Mouse (Mus musculus) midbrain, embryonic 16.5 days (tissue): Measurements from ENCODE around the gene Zfp618. TPM values are rescaled to one million over a fixed set of nuclear protein-coding genes. Genes with fewer than 3 reads are reported as not detected.
A peak's percentile ranks its signal among the peaks of the same experiment; 100 is the strongest.

Experiments used
- ATAC-seq: fragments of 200-750 bp; cut with Nextera tagmentation; 2 replicates; pipeline ENCODE4 v1.8.0; 2017; ENCODE audit warnings: moderate TSS enrichment
- H3K27ac ChIP-seq: fragments of 300-500 bp; sonication (generic); 2 replicates; pipeline ENCODE4 v1.5.1; 2014; ENCODE audit warnings: mild to moderate bottlenecking, low read length, mixed read lengths
- H3K27me3 ChIP-seq: fragments of 300-500 bp; sonication (generic); 2 replicates; pipeline ENCODE4 v1.6.1; 2014; ENCODE audit warnings: low read depth, low read length, mixed read lengths; ENCODE audit not compliant: control insufficient read depth, insufficient read depth
- H3K36me3 ChIP-seq: fragments of 300-500 bp; sonication (generic); 2 replicates; pipeline ENCODE4 v1.6.1; 2014; ENCODE audit warnings: mild to moderate bottlenecking, low read length, moderate library complexity, mixed read lengths; ENCODE audit not compliant: control insufficient read depth, insufficient read depth
- H3K4me1 ChIP-seq: fragments of 300-500 bp; sonication (generic); 2 replicates; pipeline ENCODE4 v1.6.1; 2014; ENCODE audit warnings: mild to moderate bottlenecking, low read length, mixed read lengths; ENCODE audit not compliant: control insufficient read depth, insufficient read depth
- H3K4me2 ChIP-seq: fragments of 300-500 bp; sonication (generic); 2 replicates; pipeline ENCODE4 v1.6.1; 2014; ENCODE audit warnings: mild to moderate bottlenecking, low read length, mixed read lengths
- H3K4me3 ChIP-seq: fragments of 300-500 bp; sonication (generic); 2 replicates; pipeline ENCODE4 v1.5.1; 2014; ENCODE audit warnings: low read depth, mild to moderate bottlenecking, low read length, moderate library complexity, mixed read lengths
- H3K9ac ChIP-seq: fragments of 300-500 bp; sonication (generic); 2 replicates; pipeline ENCODE4 v1.6.1; 2014; ENCODE audit warnings: low read depth, low read length, mixed read lengths
- H3K9me3 ChIP-seq: fragments of 300-500 bp; sonication (generic); replicated peaks from 2 replicates; pipeline ENCODE4 v1.6.1; 2014; ENCODE audit warnings: mild to moderate bottlenecking, low read length, mixed read lengths; ENCODE audit not compliant: control insufficient read depth, poor library complexity, severe bottlenecking
- WGBS: fragments of 180-500 bp; shearing (Covaris S2); extraction: QIAGEN DNeasy Blood & Tissue Kit; methylation state at CpG from one replicate; pipeline ENCODE4 v1.1.7; 2014; 5-methylcytosine and 5-hydroxymethylcytosine counted together
- polyA plus RNA-seq: library from polyadenylated mRNA; unstranded; fragments of >200 nt; fragmentation: Nextera tagmentation; extraction: Ambion mirVana; gene quantifications from 2 replicates; pipeline ENCODE4 v1.2.1, GENCODE M21; 2015

The Zfp618 gene
- polyA plus RNA-seq, 1 experiment from 2014 or later, result 29.6 TPM

DNA sequence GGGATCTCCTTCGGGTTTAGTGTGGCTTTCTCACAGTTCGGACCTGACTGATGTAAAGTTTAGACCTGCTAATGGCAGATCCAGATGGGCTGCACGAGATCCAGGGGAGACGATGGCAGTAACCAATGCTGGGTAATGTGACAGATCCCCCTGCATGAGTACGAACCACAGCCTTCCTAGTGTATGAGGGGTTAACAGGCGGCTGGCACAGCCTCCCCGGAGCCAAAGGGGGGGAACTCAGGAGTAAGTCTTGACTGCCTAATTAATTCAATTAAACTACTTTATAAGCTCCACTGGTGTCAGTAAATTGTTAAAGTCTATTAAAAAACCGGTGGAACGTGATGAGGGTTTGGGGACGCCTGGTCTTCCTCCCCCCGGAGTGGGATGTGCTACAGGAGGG is 39.1 kb downstream of the Zfp618 start:
- Histone ChIP-seq H3K36me3 (no peaks in the 10 kb centered on the region), H3K4me1 (peaks cover 7% of the 10 kb centered on the region), H3K27ac (no peak overlapping the region), H3K4me2 (no peak overlapping the region), H3K4me3 (no peak overlapping the region), H3K27me3 (no peaks in the 10 kb centered on the region), H3K9ac (no peak overlapping the region), H3K9me3 (no peaks in the 10 kb centered on the region)
- no peak for ATAC-seq
- WGBS, result 74% methylated on average over 11 of the region's 11 CpGs

DNA sequence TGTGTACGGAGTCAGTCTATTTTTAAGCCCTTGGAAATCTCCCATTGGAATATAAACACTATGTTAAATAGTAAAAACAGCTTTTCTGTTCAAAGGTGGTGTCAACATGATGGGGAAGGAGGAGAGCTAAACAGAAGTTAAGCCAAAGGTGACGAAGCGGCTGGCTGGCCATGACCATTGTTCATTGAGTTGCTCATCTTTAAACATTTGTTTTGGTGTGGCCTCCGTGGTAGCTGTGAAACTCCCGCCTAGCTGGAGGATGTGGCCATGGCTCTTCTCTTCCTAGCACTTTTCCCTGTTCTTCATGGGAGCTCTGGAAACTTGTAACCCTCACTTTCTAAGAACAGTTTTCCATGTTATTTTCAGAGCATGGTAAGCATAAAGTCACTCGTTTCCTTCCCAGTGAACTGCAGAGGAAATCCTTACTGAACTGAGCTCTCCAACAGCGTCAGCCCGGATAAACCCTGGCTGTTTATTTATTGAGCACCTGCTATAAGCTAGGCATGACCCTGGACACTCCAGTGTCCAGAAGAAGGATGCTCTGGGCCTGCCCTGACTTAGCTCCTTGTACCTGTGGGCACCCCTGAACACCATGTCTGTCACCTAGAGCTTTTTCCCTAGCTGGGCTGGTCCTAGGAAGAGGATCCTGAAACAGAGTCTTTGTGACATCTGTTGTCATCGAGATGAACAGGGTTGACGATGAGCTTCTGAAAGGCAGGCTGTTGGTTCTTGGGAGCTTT is 40.2 kb downstream of the Zfp618 start:
- Histone ChIP-seq H3K4me2 (no peak overlapping the region), H3K4me1 (peaks cover 6% of the 10 kb centered on the region), H3K27me3 (no peaks in the 10 kb centered on the region), H3K27ac (no peak overlapping the region), H3K9ac (no peak overlapping the region), H3K36me3 (no peaks in the 10 kb centered on the region), H3K4me3 (no peak overlapping the region), H3K9me3 (no peaks in the 10 kb centered on the region)
- 82% methylated on average over 10 of the region's 10 CpGs for WGBS
- no peak for ATAC-seq

- no peaks in the 10 kb centered on the region for H3K27me3 ChIP-seq
- no peaks in the 10 kb centered on the region for H3K9me3 ChIP-seq
- ATAC-seq, result no peak
- H3K27ac ChIP-seq, result no peak overlapping the region
- 85% methylated on average over 7 of the region's 7 CpGs for WGBS
- H3K4me2 ChIP-seq, result no peak overlapping the region
- no peak overlapping the region for H3K9ac ChIP-seq
- H3K4me1 ChIP-seq, result peaks cover 5% of the 10 kb centered on the region
- H3K36me3 ChIP-seq, result no peaks in the 10 kb centered on the region
- no peak overlapping the region for H3K4me3 ChIP-seq
Measured at GRCm38 (mm10) chr4:63006198-63007155, 41.1 kb downstream of the Zfp618 start.

GRCm38 (mm10) chr4:63008206-63008605 is 42.8 kb downstream of the Zfp618 start:
- WGBS, result 85% methylated on average over 9 of the region's 9 CpGs
- ATAC-seq, result no peak
- H3K4me3 ChIP-seq, result no peak overlapping the region
- no peak overlapping the region for H3K27ac ChIP-seq
- peaks cover 5% of the 10 kb centered on the region for H3K4me1 ChIP-seq
- no peaks in the 10 kb centered on the region for H3K36me3 ChIP-seq
- H3K4me2 ChIP-seq, result no peak overlapping the region
- H3K9ac ChIP-seq, result no peak overlapping the region
- H3K27me3 ChIP-seq, result no peaks in the 10 kb centered on the region
- no peaks in the 10 kb centered on the region for H3K9me3 ChIP-seq

DNA sequence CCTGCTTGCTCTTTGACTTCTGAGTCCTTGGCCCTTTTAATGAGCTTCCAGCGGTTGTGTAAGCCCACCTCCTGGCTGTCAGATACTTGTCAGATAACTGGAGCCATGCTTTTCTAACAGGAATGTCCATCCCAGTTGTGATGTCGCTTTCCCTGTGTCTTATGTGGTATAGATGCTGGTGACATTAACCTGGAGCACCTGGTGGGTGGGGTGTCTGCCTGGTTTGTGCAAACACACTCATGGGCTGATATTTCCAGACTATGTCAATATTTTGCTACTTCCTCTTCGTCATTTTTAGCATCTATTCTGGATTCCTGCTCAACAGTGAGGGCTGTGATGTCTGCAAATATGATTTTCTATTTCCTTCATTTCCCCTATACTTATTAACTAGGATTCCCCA is 43.4 kb downstream of the Zfp618 start:
- Histone ChIP-seq H3K4me3 (no peak overlapping the region), H3K4me2 (no peak overlapping the region), H3K9me3 (no peaks in the 10 kb centered on the region; the same call in 1 of the 2 replicates), H3K9ac (no peak overlapping the region), H3K4me1 (peaks cover 5% of the 10 kb centered on the region), H3K36me3 (no peaks in the 10 kb centered on the region), H3K27me3 (no peaks in the 10 kb centered on the region), H3K27ac (no peak overlapping the region)
- WGBS, result 84% methylated on average over 3 of the region's 3 CpGs
- no peak for ATAC-seq

DNA sequence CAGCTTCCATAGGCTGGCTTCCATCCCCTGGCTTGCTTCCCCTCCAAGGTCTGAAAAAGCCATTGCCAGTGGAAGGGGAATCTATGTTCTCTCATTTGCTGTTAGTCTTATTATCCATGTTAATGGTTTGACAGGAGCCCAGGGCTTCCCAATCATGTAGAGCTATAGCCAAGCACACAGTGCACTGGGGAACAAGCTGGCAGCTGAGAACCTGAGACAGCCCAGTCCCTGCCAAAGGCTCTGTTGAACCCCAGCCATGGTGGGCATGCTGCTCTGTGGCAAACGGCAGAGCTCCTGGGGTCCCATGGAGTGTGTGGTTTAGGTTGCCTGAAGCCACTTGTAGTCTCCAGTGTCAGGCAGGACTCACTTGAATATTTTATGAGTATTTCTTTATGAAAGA is 44.4 kb downstream of the Zfp618 start:
- peaks cover 4% of the 10 kb centered on the region; the same call in 1 of the 2 replicates for H3K9me3 ChIP-seq
- H3K4me1 ChIP-seq, result peaks cover 5% of the 10 kb centered on the region
- 56% methylated on average over 1 of the region's 1 CpGs for WGBS
- no peak overlapping the region for H3K4me2 ChIP-seq
- H3K36me3 ChIP-seq, result no peaks in the 10 kb centered on the region
- no peak overlapping the region for H3K4me3 ChIP-seq
- H3K27me3 ChIP-seq, result no peaks in the 10 kb centered on the region
- H3K27ac ChIP-seq, result no peak overlapping the region
- ATAC-seq, result peak; percentile 70; the same call in 1 of the 2 replicates
- no peak overlapping the region for H3K9ac ChIP-seq

GRCm38 (mm10) chr4:63010226-63010625 is 44.9 kb downstream of the Zfp618 start:
- Histone ChIP-seq H3K9me3 (peaks cover 4% of the 10 kb centered on the region; the same call in 1 of the 2 replicates), H3K4me3 (no peak overlapping the region), H3K9ac (no peak overlapping the region), H3K4me1 (peaks cover 5% of the 10 kb centered on the region), H3K36me3 (no peaks in the 10 kb centered on the region), H3K27ac (no peak overlapping the region), H3K27me3 (no peaks in the 10 kb centered on the region), H3K4me2 (no peak overlapping the region)
- 91% methylated on average over 4 of the region's 4 CpGs for WGBS
- peak; percentile 52; the same call in 1 of the 2 replicates for ATAC-seq

GRCm38 (mm10) chr4:63018616-63019015 is 53.2 kb downstream of the Zfp618 start:
- Histone ChIP-seq H3K4me1 (no peaks in the 10 kb centered on the region), H3K9me3 (peaks cover 4% of the 10 kb centered on the region; the same call in 1 of the 2 replicates), H3K27me3 (no peaks in the 10 kb centered on the region), H3K36me3 (no peaks in the 10 kb centered on the region), H3K27ac (no peak overlapping the region), H3K4me2 (no peak overlapping the region), H3K9ac (no peak overlapping the region), H3K4me3 (no peak overlapping the region)
- ATAC-seq, result no peak
- WGBS, result 95% methylated on average over 10 of the region's 10 CpGs
